Mouse (Mus musculus) megakaryocyte progenitor cell, adult 5-6 weeks (primary cell): ENCODE data around the gene Scmh1. TPM values are rescaled to one million over a fixed set of nuclear protein-coding genes. Genes with fewer than 3 reads are reported as not detected.
A peak's percentile ranks its signal among the peaks of the same experiment; 100 is the strongest.

ENCODE experiments used
- ATAC-seq: replicated peaks from 2 replicates; pipeline ENCODE4 v1.8.0; 2016; ENCODE audit warnings: mild to moderate bottlenecking, moderate TSS enrichment, inconsistent platforms; ENCODE audit not compliant: poor library complexity
- total RNA-seq, 2 experiments: library from RNA; stranded (forward) in 1 of 2; stranded (reverse) in 1 of 2; fragments of 157-497, 149-512 nt in 1 of 2; fragments of 200-1000 nt in 1 of 2; gene quantifications; 2 replicates each; pipeline versions ENCODE4 v1.2.3 to v1.2.4; 2015 to 2017

The Scmh1 gene
- total RNA-seq, 2 experiments from 2014 or later, result 11.6 to 60.6 TPM

DNA sequence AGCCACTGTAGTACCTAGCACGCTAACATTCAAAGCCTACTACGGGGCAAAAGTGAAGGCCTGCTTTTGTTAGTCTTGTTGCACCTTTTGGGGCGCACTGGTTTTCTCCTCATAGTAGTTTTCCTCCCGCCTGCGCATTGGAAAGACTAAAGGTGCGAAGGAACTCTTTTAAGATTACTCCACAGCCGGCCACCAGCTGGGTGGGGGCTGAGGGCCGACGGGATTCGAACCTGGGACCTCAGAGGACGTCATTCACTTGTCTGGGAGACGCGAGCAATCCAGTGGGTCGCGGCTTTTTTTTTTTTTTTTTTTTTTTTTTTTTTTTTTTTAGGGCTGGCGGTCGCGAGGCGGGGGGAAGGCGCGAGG is 320 bp upstream of the Scmh1 start:
- ATAC-seq, result no peak

DNA sequence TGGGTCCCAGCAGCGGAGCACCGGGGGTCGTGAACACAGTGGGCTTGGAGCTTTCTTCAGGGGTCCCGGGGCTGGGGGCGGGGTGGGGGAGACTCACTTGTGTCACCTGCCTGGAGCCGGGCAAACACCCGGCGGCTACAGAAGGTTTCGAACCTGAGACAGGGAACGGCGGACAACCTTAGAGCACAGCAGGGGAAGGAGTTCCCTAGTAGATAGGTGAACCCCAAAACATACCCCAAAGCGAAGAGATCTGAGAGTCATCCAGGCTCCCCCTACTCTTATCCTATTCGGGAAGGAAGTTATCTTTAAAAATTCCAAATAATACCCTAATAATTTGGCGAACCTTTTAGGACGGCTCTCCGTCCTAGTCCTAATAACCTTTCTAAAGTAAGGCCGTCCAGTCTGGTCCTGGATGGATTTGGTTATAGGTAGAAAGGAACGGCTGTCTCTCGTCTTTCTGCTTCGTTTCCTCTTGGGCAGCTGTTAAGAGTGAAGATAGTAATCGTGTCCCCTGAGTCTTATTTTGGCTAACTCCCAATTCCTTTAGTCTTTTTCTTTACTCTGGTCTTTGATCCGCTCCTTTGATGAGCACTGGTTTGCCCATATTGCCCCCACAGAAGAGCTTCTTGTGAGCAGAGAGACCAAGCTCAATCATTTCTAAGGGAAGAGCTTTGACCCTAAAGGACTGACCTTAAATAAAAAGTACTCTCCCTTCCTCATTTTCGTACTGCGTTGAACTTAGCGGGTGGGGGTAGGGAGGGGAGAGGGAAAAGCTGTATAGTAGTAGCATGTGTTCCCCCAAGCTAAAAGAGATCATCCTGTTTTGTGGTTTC is 941 bp downstream of the Scmh1 start:
- ATAC-seq, result peak; percentile 42

DNA sequence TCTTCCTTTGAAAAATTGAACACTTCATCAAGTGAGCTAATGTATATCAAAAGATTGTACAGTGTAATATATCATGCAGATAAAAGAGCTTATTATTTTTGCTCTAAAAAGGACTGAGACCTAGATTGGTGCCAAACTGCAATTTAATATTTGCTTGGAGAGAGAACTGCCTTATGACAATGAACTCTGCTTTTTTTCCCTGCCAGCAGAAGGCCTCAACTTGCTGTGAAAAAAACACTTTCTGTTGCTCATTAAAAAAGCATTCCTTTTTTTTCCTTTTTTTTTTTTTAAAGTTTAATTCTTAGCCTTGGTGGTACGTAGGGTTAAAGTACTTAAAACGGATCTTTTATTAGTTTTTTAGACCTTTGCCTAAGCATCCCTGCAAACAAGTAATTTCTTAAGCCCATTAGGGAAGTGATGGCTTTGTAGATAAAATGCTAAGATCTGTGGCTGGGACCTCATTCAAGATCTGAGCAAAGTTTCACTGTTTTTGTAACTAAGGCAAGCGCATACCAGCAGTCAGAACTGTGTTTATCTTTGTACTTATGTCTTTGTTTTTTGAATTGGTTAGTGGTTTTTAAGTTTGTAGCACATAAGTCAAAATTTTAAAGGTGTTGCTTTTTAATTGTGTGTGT is 1.7 kb downstream of the Scmh1 start:
- no peak for ATAC-seq

DNA sequence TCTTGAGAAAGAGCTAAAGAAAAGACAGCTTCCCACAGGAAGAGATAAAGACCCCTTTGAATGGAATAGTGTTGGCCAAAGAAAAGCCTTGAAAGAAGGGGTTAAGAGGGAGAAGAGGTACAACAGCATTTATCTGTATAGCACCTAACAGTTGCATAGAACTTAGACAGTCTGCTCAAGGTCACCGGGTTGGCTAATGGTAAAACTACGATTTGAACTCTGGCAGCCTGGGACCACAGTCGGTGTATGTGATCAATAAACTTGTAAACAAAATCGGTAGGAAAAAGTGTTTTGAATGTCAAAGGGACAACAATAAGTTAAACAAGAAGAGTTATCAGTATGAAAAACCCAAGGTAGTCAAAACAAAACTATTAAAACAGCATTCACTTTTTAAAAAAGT is 13.0 kb downstream of the Scmh1 start:
- no peak for ATAC-seq

DNA sequence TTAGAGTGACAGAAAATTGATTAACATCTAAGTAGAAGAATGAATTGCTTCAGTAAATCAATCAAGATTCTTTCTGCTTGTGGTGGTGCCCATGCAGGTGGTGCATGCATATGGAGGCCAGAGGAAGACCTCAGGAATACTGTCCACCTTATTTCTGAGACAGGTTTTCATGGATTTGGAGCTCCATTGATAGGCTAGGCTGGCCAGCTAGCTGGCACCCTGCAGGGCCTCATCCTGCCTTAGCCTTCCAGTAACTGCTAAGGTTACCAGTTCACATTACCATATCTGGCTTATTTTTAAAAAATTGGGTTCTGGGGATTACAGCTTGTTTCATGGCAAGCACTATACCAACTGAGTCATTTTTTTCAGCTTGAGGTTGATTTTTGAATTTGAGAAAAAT is 15.1 kb downstream of the Scmh1 start:
- no peak for ATAC-seq

DNA sequence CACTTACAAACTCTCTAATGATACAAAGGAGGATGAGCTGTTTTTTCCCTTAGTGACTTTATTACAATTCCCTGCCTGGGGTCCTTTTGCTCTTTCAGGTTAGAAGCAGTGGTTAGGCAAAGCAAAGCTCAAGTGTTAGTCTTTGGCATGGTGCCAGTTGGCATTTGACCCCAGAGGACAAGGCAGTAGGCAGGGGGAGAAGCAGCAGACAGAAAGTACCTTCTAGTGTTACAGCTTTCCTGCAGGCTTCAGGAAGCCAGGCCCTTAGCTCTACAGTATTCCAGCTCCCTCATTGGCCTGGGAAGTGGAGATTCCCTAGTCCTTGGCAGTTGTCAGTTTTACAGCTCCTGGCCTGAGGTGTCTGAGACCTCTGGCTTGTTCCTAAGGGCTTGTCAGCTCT is 15.6 kb downstream of the Scmh1 start:
- no peak for ATAC-seq

DNA sequence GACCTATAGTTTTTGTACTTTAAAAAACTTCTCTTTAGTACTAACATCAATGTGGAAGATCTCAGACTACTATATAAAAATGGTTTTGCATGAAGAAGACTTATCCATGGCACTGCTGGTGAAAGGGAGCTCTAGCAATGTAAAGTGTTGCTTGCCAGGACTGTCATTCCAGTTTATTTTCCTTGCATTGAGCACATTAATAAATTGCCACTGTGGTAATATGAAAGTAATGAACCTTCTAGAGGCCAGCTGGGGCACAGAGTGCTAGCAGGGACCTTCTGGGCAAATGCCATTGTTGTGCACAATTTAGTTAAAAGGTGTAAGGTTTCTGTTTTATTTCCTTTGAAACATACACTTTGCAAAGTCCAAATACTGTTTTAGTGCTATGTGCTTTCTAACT is 25.5 kb downstream of the Scmh1 start:
- ATAC-seq, result no peak

DNA sequence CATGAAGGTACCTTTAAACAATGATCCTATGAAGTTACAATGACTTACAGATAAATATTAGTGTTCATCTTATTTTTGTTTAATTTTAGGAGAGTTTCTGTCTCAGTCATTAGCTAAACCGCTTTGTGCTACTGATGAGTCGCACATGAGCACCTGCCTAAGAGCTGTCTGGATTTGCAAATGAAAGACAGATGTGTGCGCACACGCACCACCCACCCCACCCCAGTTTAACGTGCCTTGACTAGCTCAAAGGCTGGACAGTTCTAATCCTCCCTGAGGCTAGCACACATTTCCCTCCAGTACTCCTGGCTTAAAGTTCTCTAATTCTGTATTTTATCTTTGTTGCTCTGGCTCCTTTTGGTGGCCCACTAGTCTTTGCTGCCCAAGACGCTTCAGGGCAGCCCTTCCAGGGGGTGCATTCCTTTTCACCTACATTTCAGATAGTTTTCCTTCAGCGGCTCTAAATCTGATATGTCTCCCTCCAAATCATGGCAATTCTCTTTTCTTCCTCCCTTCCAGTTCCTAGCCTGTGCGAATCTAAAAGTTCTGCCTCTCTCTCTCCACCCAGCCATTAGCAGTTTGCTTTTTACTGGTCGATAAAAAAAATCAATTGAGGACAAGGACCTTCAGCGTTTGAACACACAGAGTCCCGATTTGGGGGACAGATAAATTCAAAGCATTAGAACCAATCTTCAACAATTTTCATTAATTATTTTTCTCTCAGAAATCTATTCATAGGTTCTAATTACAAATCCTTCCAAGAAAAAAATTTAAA is 27.7 kb downstream of the Scmh1 start:
- no peak for ATAC-seq

DNA sequence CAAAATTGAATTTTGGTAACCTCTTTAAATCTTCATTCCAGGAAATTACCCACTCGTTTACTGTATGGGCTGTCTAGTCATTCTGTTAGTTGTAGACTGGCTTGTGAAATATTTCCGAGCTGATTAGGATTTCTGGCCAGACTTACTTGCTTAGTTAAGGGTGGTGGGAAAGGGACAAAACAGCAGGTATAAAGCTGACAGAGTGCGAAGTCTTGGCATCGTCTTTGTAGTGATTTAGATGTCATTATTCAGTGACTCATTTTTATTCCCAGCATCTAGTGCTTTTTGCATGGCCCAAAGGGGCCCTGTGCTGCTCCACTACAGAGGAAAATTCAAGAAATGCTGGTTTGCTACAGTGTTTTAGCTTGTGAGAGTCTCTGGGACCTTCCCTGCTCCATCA is 56.7 kb downstream of the Scmh1 start:
- ATAC-seq, result no peak

DNA sequence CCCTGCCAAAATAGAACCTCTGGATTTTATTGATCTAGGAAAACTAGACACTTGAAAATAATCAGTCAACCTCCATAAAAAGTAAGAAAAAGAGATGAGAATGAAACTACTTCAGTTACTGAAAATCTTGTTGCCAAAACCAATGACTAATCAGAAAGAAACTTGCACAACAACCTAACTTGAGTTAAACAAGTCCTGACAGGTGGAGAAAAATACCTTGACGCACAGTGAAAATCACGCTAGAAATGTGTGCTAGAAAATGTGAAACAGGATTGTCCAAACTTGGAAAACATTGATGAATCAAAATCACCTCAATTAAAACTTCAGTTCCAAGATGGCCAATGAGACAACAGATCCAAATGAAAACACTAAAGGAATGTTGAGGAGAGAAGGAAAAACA is 67.9 kb downstream of the Scmh1 start:
- ATAC-seq, result no peak

DNA sequence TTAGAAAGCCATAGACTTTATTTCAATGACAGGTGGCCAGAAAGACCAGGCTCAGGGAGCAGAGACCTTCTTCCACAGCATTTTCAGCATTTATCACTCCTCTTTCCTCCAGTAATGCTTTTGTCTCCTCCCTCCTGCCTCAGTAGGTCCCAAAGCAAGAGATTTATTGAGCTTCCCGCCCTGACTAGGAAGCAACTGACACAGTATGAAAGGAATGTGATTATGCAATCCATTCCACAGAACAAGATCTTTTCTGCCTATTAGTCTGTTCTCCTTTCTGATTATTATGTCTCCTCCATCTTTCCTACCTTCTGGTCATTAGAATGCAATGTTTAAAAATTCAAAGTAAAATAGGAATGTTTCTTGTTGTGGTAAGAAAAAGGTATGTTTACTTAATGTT is 82.6 kb downstream of the Scmh1 start:
- ATAC-seq, result no peak

DNA sequence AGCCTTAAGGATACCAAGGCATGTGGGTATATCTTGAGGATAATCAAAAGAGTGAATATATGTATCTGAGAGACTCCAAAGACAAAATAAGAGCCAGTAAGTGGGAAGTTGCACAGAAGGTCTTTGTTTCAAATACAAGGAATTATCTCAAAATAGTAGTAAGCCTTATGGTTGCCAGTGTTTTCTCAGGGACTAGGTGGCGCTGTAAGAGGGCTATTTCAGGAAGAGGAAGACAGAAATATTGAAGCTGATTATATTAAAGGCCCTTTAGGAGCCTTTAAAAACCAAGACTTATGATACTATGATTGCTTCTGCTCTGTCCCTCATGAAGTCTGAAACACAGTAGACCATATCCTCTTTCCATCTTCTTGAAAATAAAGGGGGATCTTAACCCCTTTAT is 101.9 kb downstream of the Scmh1 start:
- no peak for ATAC-seq

DNA sequence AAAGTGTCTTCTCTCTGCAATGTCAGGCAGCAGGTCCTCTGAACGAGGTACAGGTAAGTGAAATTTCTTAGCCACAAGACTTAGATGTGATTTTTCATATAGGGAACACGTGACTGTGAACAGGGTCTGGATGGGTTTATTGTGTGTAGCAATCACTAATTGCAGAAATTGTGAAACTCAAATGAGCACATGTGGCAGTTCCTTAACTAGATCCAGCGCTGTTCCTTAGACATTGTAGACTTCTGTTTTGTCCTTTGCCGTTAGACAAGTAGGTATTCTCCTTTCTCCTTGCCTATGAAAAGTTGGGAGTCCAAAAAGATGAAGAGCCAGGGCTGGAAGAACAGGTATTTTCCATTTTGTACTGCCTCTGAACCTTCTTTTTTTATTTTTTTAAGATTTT is 106.1 kb downstream of the Scmh1 start:
- ATAC-seq, result peak; percentile 55; the same call in 1 of the 2 replicates

DNA sequence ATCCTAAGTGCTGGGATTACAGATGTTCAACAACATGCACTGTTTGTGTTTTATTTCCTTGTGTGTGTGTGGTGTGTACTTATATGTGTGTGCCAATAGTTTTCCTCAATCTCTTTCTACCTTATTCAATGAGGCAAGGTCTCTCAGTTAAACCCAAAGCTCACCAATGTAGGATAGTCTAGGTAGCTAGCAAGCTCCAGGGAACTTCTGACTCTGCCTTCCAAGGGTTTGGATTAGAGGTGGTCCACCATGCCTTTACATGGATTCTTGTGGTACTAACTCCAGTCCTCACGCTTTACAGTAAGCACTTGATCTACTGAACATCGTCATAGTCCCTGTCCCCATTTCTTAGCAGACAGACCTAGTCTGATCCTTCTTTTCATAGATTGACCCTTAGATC is 109.3 kb downstream of the Scmh1 start:
- no peak for ATAC-seq

DNA sequence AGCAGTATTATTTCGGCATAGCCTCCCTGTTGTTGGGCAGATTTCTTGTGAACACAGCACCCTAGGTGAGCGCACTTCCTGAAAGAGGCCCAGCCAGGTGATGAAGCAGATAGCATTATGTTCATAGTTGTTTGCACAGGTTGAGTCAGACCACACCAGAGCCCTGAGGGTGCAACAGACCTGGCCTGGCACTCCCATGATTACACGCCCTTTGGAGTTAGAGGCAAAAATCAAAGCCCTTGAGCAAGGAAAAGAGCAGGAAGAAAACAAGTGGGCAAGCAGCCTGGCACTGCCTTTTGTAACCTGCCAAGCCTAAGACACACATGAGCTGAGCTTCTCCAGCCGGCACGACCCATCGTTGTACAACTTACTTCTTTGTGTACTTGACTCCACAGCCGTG is 111.4 kb downstream of the Scmh1 start:
- no peak for ATAC-seq

DNA sequence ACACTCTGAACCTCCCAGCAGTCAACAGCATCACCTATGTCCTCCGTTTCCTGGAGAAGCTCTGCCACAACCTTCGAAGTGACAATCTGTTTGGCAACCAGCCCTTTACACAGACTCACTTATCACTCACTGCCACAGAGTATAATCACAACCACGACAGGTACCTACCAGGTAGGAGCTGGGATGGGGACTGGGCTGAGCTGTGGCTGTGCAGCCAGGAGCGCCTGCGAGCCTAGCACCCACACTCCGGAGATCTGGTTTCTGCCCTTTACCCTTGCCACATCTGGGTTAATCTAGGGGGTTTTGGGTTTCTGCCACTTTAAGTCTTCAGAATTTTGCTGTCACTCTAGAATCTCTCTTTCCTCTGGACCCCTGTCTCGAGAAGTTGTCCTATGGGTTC is 111.8 kb downstream of the Scmh1 start:
- ATAC-seq, result no peak

DNA sequence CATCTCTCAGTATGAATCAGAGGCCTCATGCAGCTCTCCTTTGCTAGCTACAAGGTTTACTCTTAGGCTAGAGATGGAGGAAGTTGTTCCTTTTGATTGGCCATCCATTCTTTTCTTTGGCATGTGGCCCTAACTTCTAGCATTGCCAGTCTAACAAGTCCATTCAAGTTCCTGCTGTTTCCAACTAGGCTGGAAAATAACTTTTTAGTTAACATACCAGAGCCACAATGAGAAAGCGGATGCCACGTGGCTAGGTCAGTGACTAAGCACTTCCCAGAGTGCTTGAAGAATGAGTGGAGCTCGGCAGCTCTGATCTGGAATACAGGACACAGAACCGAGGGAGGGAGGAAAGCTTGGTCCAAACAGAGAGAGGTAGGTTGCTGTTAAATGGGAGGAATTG is 112.3 kb downstream of the Scmh1 start:
- ATAC-seq, result no peak

DNA sequence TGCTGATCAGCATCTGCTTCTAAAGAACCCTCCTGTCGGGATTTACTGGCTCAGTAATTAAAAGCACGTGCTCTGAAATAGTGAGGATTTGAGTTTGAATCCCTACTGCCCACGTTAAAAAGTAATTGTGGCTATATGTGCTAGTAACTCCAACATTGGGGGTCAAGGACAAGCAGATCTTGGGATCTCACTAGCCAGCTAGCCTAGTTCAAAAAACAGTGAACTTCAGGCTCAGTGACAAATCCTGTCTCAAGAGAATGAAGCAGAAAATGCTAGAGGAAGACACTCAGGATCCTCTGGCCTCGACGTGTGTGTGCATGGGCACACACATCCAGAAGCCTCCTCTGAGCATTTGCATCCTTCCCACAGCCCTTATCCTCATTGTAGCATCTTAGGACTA is 116.7 kb downstream of the Scmh1 start:
- ATAC-seq, result no peak

DNA sequence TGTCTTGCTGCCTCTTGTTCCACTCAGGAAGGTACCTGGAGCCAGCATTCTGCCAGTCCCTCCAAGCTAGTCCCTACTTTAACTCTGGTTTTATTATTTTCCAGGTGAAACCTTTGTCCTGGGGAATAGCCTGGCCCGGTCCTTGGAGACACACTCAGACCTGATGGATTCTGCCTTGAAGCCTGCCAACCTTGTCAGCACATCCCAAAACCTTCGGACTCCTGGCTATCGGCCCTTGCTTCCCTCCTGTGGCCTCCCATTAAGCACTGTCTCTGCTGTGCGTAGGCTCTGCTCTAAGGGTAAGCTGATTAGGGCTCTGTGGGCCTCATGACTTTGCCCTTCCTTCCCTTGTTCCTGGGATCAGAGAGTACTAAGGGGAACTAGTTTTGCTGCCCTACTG is 117.3 kb downstream of the Scmh1 start:
- no peak for ATAC-seq

DNA sequence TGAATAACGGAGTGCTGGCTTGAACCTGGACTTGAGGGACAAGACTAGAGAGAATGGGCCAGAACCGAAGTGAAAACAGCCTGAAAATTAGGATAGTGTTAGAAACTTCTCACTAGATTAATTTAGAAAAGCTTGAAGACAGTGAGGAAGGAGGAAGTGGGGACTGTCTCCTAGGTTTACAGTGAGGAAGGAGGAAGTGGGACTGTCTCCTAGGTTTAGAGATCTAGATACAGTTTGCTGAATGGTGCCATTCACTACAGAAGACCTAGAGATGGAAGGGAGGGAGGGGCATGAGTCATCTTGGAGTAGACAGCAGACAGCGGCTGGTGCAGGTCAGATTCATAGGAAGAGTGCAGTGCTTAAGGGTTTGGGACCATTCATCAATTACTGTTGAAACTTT is 118.0 kb downstream of the Scmh1 start:
- peak; percentile 95 for ATAC-seq

DNA sequence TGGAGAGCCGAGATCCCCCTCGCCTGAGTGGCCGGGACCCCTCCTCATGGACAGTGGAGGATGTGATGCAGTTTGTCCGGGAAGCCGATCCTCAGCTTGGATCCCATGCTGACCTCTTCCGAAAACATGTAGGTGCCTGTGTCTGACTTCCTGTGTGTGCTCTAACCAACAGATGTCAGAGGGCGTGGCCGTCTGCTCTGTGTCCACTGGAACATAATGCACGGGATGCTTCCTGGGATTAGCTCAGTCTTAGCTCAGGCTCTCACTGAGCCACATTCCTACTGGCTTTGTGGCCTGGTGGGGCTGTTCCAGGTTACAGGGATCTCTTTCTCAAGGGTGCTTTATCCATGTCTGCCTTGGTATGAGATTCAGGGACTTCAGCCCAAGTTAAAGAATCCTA is 123.1 kb downstream of the Scmh1 start:
- no peak for ATAC-seq

DNA sequence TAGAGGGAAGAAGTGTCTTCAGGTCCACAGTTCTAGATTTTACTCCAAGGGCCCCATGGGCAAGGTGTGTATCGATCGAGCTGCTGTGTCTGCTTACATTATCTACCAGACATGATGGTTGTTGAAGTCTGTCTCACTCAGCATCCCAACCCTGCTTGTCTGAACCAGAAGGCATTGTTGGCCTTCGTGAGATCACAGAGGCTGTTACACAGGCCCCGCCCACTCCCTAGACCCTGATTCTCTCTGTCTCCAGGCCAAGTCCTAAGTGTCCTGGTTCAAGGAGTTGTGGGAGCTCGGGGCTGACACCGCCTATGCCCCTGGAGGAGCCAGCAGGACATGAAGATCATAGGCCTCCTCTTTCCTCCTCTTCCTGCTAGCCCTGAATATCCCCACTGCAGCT is 126.9 kb downstream of the Scmh1 start, which contains the start of gene Slfnl1:
Gene Slfnl1 (plus strand): TSS at position 246 of the 400 bp plus-strand sequence.
- no peak for ATAC-seq
